Mouse (Mus musculus) heart, adult 2 months (tissue): ENCODE data around the gene Cemip2. TPM values are rescaled to one million over a fixed set of nuclear protein-coding genes. Genes with fewer than 3 reads are reported as not detected.

Experiments used
- DNase-seq, 2 experiments: peaks; one replicate each; pipeline ENCODE4 v3.0.0; 2021
- H3K27ac ChIP-seq: fragments of 200-600 bp; 2 replicates; pipeline ENCODE4 v1.8.1; 2022
- H3K27me3 ChIP-seq: fragments of 200-500 bp; 2 replicates; pipeline ENCODE4 v1.6.1; 2012; ENCODE audit warnings: mild to moderate bottlenecking, low read length, inconsistent platforms, mixed read lengths; ENCODE audit not compliant: control insufficient read depth, insufficient read depth
- H3K36me3 ChIP-seq: fragments of 200-500 bp; 2 replicates; pipeline ENCODE4 v1.6.1; 2012; ENCODE audit warnings: low read length, inconsistent platforms; ENCODE audit not compliant: control insufficient read depth, insufficient read depth
- H3K4me1 ChIP-seq: fragments of 200-500 bp; 2 replicates; pipeline ENCODE4 v1.6.1; 2011; ENCODE audit warnings: low read length; ENCODE audit not compliant: control insufficient read depth, insufficient read depth
- H3K4me3 ChIP-seq: fragments of 200-600 bp; 2 replicates; pipeline ENCODE4 v1.8.1; 2022
- H3K79me2 ChIP-seq: fragments of 200-500 bp; replicated peaks from 2 replicates; pipeline ENCODE4 v1.6.1; 2012; ENCODE audit warnings: mild to moderate bottlenecking, inconsistent platforms, low read length, moderate library complexity, mixed read lengths; ENCODE audit not compliant: control insufficient read depth, insufficient read depth
- H3K9ac ChIP-seq: fragments of 200-500 bp; 2 replicates; pipeline ENCODE4 v1.6.1; 2012; ENCODE audit warnings: low read depth, mild to moderate bottlenecking, control low read depth, inconsistent platforms, low read length, mixed read lengths
- CTCF ChIP-seq: fragments of 200-600 bp; IDR thresholded peaks from 2 replicates; pipeline ENCODE4 v1.8.1; 2022; ENCODE audit warnings: antibody characterized with exemption, mild to moderate bottlenecking, moderate library complexity
- EP300 ChIP-seq: fragments of 200-500 bp; IDR thresholded peaks from 2 replicates; pipeline ENCODE4 v1.6.1; 2011; ENCODE audit warnings: low read depth, low read length, control low read depth; ENCODE audit not compliant: insufficient read depth
- POLR2A ChIP-seq: fragments of 200-500 bp; IDR thresholded peaks from 2 replicates; pipeline ENCODE4 v1.6.1; 2011; ENCODE audit warnings: mild to moderate bottlenecking, low read depth, low read length, control low read depth; ENCODE audit not compliant: insufficient read depth
- WGBS: fragments of 180-500 bp; shearing (Covaris S2); methylation state at CpG from one replicate; pipeline ENCODE4 v1.1.7; 2018; 5-methylcytosine and 5-hydroxymethylcytosine counted together
- intact Hi-C: fragments of 180-260 bp; cut with DNase I; formaldehyde crosslinking; loops from one replicate; pipeline ENCODE4 v1.15.1; 2025
- polyA plus RNA-seq: library from polyadenylated mRNA; depleted of rRNA; stranded (reverse); fragments of >200 nt; gene quantifications from 2 replicates; pipeline ENCODE4 v1.2.3, GENCODE M21; 2012
- total RNA-seq, 2 experiments: library from RNA; stranded (reverse); gene quantifications; 2 replicates each; pipeline ENCODE4 v1.2.3; 2021

The Cemip2 gene
- total and polyA plus RNA-seq, 3 experiments, result 4.5 to 11.7 (median 10.7) TPM

GRCm38 (mm10) chr19:21886166-21886657, 108.1 kb downstream of the Cemip2 start:
- 37% methylated on average over 4 of the region's 4 CpGs for WGBS
- Histone ChIP-seq H3K79me2 (no peaks in the 10 kb centered on the region), H3K4me1 (peaks cover 11% of the 10 kb centered on the region), H3K36me3 (peaks cover 15% of the 10 kb centered on the region; the same call in 1 of the 2 replicates), H3K4me3 (no peak overlapping the region), H3K27me3 (no peaks in the 10 kb centered on the region), H3K27ac (no peak overlapping the region), H3K9ac (no peak overlapping the region)
- TF ChIP-seq POLR2A (no peak), EP300 (no peak)
- DNase-seq, result no peak
- intact Hi-C loops, result no loop called here

- Histone ChIP-seq H3K4me3 (no peak overlapping the region), H3K79me2 (no peaks in the 10 kb centered on the region), H3K9ac (no peak overlapping the region), H3K27ac (peak overlapping the region; percentile 54), H3K36me3 (peaks cover 11% of the 10 kb centered on the region; the same call in 1 of the 2 replicates), H3K27me3 (no peaks in the 10 kb centered on the region), H3K4me1 (peaks cover 4% of the 10 kb centered on the region)
- no peak for DNase-seq
- TF ChIP-seq POLR2A (no peak), EP300 (peak; percentile 58; the same call in 1 of the 2 replicates)
- 16% methylated on average over 2 of the region's 2 CpGs for WGBS
- intact Hi-C loops, result no loop called here
These were observed 112.6 kb downstream of the Cemip2 start for GRCm38 (mm10) chr19:21890699-21891098.

- Histone ChIP-seq H3K4me1 (peaks cover 12% of the 10 kb centered on the region), H3K36me3 (peaks cover 17% of the 10 kb centered on the region), H3K27ac (no peak overlapping the region), H3K4me3 (no peak overlapping the region), H3K27me3 (no peaks in the 10 kb centered on the region), H3K9ac (no peak overlapping the region), H3K79me2 (no peaks in the 10 kb centered on the region)
- TF ChIP-seq CTCF (no peak), EP300 (no peak), POLR2A (no peak)
- intact Hi-C loops, result loop anchor here (5.0 kb wide), 1 partner anchor 48 kb away; no protein-coding TSS in a partner anchor
- 96% methylated on average over 3 of the region's 3 CpGs for WGBS
- DNase-seq, result no peak
These were observed 116.7 kb downstream of the Cemip2 start for GRCm38 (mm10) chr19:21894792-21895191.

- no peak for DNase-seq
- Histone ChIP-seq H3K9ac (no peak overlapping the region), H3K79me2 (no peaks in the 10 kb centered on the region), H3K36me3 (peaks cover 12% of the 10 kb centered on the region), H3K4me3 (no peak overlapping the region), H3K27ac (no peak overlapping the region), H3K4me1 (peaks cover 11% of the 10 kb centered on the region), H3K27me3 (no peaks in the 10 kb centered on the region)
- intact Hi-C loops, result loop anchor here (5.0 kb wide), 1 partner anchor 47 kb away; no protein-coding TSS in a partner anchor
- 56% methylated on average over 5 of the region's 5 CpGs for WGBS
- no peak for TF ChIP-seq CTCF
- TF ChIP-seq POLR2A, result no peak
- no peak for TF ChIP-seq EP300
These were observed 117.4 kb downstream of the Cemip2 start for GRCm38 (mm10) chr19:21895540-21895939.

- Histone ChIP-seq H3K27ac (peak overlapping the region; percentile 63), H3K4me3 (no peak overlapping the region; the same call in 1 of the 2 replicates), H3K9ac (no peak overlapping the region), H3K79me2 (no peaks in the 10 kb centered on the region), H3K4me1 (peaks cover 10% of the 10 kb centered on the region), H3K36me3 (peaks cover 7% of the 10 kb centered on the region), H3K27me3 (no peaks in the 10 kb centered on the region)
- WGBS, result 28% methylated on average over 7 of the region's 7 CpGs
- peak; percentile 50 to 77 for DNase-seq
- intact Hi-C loops, result loop anchor here (5.0 kb wide), 1 partner anchor 45 kb away; no protein-coding TSS in a partner anchor
- TF ChIP-seq CTCF (no peak), POLR2A (no peak), EP300 (no peak)
These were observed 119.1 kb downstream of the Cemip2 start for GRCm38 (mm10) chr19:21897122-21897827.
